Mouse (Mus musculus) WW6 (cell line): ENCODE results near the gene Vmn1r155.
"Not testable (repeated sequence)": the region's sequence is repeated elsewhere in the genome, so short reads cannot be mapped to it uniquely, and the experiment has no call there.

Experiments
- DNase-seq: peaks from one replicate; pipeline ENCODE4 v3.0.0-alpha.2; 2013; ENCODE audit warnings: low read depth, low spot score

The Vmn1r155 gene

GRCm38 (mm10) chr7:22657718-22658117, at the start of gene Vmn1r155:
TSS of gene Vmn1r155 (plus strand) at chr7:22658018.
- DNase-seq, result not testable (repeated sequence)

- DNase-seq, result not testable (repeated sequence)
Observed at GRCm38 (mm10) chr7:22692217-22692616, 34.4 kb downstream of the Vmn1r155 start, which contains the start of gene Gm8693. TSS of gene Gm8693 (minus strand) at chr7:22692317.
